Mouse (Mus musculus) heart, embryonic 15.5 days (tissue): ENCODE results near the gene Cacna1d. TPM values are rescaled to one million over a fixed set of nuclear protein-coding genes. Genes with fewer than 3 reads are reported as not detected.

Source experiments
- ATAC-seq: fragments of 200-750 bp; cut with Nextera tagmentation; replicated peaks from 2 replicates; pipeline ENCODE4 v1.8.0; 2017; ENCODE audit warnings: low read depth, moderate TSS enrichment; ENCODE audit not compliant: insufficient number of reproducible peaks, insufficient read depth, low FRiP score
- H3K27ac ChIP-seq: fragments of 300-500 bp; sonication (generic); 2 replicates; pipeline ENCODE4 v1.5.1; 2015; ENCODE audit warnings: mild to moderate bottlenecking, inconsistent platforms
- H3K27me3 ChIP-seq: fragments of 300-500 bp; sonication (generic); 2 replicates; pipeline ENCODE4 v1.6.1; 2015; ENCODE audit warnings: inconsistent platforms
- H3K36me3 ChIP-seq: fragments of 300-500 bp; sonication (generic); 2 replicates; pipeline ENCODE4 v1.6.1; 2015; ENCODE audit warnings: mild to moderate bottlenecking, inconsistent platforms
- H3K4me1 ChIP-seq: fragments of 300-500 bp; sonication (generic); replicated peaks from 2 replicates; pipeline ENCODE4 v1.6.1; 2015; ENCODE audit warnings: inconsistent platforms
- H3K4me2 ChIP-seq: fragments of 300-500 bp; sonication (generic); 2 replicates; pipeline ENCODE4 v1.6.1; 2015; ENCODE audit warnings: inconsistent platforms, mild to moderate bottlenecking, moderate library complexity
- H3K4me3 ChIP-seq: fragments of 300-500 bp; sonication (generic); 2 replicates; pipeline ENCODE4 v1.5.1; 2015; ENCODE audit warnings: mild to moderate bottlenecking, inconsistent platforms
- H3K9ac ChIP-seq: fragments of 300-500 bp; sonication (generic); 2 replicates; pipeline ENCODE4 v1.6.1; 2015; ENCODE audit warnings: mild to moderate bottlenecking, inconsistent platforms
- H3K9me3 ChIP-seq: fragments of 300-500 bp; sonication (generic); replicated peaks from 2 replicates; pipeline ENCODE4 v1.6.1; 2016; ENCODE audit warnings: inconsistent platforms
- WGBS: fragments of 180-500 bp; shearing (Covaris S2); methylation state at CpG from one replicate; pipeline ENCODE4 v1.1.7; 2015; ENCODE audit warnings: mixed read lengths; 5-methylcytosine and 5-hydroxymethylcytosine counted together
- polyA plus RNA-seq: library from polyadenylated mRNA; unstranded; fragments of >200 nt; fragmentation: Nextera tagmentation; extraction: Ambion mirVana; gene quantifications from 2 replicates; pipeline ENCODE4 v1.2.1, GENCODE M21; 2015

Cacna1d gene
- polyA plus RNA-seq, 1 experiment from 2014 or later = 7.2 TPM

DNA sequence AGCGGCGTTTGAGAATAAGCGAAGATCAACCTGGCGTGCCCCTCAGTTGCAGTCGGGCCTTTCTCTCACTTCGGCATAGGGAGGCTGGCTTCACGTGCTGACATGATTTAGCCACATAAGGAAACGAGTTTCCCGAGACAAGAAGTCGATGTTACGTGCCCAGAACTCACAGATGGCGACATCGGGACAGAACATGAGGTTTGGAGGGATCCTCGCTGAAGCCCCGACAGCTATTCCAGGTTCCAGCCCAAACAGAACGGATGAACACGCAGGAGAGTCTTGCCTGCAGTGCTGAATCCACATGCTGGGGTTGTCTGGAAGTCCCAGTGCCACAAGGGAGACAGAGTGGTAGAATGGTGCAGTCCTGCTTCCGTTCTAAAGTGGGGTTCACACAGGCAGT is 452.8 kb downstream of the Cacna1d start:
- Histone ChIP-seq H3K4me2 (no peak overlapping the region), H3K36me3 (no peaks in the 10 kb centered on the region), H3K27me3 (no peaks in the 10 kb centered on the region), H3K9ac (no peak overlapping the region), H3K27ac (no peak overlapping the region), H3K9me3 (no peaks in the 10 kb centered on the region), H3K4me3 (no peak overlapping the region), H3K4me1 (no peaks in the 10 kb centered on the region)
- 89% methylated on average over 18 of the region's 18 CpGs for WGBS
- no peak for ATAC-seq

DNA sequence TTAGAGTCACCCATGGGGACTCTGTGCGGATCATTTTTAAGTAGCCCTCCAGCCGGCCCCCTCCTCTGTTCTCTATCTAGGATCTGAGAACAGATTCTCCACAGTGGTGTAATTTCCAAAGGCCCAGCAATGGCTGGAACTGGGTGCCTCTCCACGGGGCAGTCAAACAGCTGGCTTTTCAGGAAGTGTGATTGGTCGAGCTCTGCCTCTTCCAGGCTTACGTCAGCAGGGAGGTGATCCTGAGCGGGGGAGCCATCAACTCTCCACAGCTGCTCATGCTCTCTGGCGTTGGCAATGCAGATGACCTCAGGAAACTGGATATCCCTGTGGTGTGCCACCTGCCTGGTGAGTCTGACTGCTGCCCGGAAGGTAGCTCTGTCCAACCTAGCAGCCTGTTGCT is 457.9 kb downstream of the Cacna1d start:
- no peaks in the 10 kb centered on the region for H3K9me3 ChIP-seq
- no peak for ATAC-seq
- H3K4me2 ChIP-seq = no peak overlapping the region
- H3K4me1 ChIP-seq = no peaks in the 10 kb centered on the region
- H3K4me3 ChIP-seq = no peak overlapping the region
- H3K27ac ChIP-seq = no peak overlapping the region
- H3K9ac ChIP-seq = no peak overlapping the region
- WGBS = 61% methylated on average over 8 of the region's 8 CpGs
- no peaks in the 10 kb centered on the region for H3K27me3 ChIP-seq
- no peaks in the 10 kb centered on the region for H3K36me3 ChIP-seq

DNA sequence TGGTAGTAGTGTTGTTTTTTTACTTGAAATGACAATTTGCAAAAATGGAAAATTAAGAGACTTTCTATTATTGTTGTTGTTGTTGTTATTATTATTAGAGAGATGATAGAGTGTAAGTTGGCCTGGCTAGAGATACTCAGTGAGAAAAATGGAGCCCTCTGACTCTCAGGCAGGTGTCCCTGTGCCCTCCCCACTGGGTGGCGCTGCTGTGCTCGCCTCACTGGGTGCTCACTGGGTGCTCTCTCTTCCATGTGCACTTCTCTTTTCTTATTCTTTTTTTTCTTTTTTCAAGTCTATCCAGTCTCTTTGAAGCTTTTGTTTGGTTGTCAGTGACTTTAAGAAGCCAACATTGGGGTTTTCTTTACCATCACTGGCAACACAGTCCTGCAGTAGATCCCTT is 463.9 kb downstream of the Cacna1d start:
- WGBS = 44% methylated on average over 2 of the region's 2 CpGs
- H3K36me3 ChIP-seq = no peaks in the 10 kb centered on the region

DNA sequence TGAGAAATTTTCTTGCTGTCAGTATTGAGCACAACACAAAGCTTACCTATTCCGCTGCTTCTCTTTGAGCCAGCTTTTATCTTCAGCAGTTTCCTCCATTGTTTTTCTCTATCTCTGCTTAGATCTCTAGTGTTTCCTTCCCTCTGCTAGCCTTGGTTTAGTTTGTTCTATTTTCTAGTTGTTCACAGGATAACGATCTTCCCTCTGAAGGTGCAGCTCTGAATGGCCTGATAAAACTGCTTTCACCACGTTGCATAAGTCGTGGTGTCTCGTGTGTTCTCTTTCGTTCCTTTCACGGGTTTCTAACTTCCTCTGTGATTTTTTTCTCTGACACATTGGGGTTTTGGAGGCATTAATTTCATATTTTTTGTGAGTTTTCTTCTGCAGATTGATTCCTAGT is 466.9 kb downstream of the Cacna1d start:
- Histone ChIP-seq H3K4me1 (no peaks in the 10 kb centered on the region), H3K4me3 (no peak overlapping the region), H3K27ac (no peak overlapping the region), H3K27me3 (no peaks in the 10 kb centered on the region), H3K36me3 (no peaks in the 10 kb centered on the region), H3K4me2 (no peak overlapping the region), H3K9ac (no peak overlapping the region), H3K9me3 (no peaks in the 10 kb centered on the region)
- ATAC-seq = no peak
- WGBS = 36% methylated on average over 7 of the region's 7 CpGs

More for the DNA sequence above, 463.9 kb downstream of the Cacna1d start:
- ATAC-seq = no peak
- H3K27me3 ChIP-seq = no peaks in the 10 kb centered on the region
- H3K9ac ChIP-seq = no peak overlapping the region
- no peaks in the 10 kb centered on the region for H3K9me3 ChIP-seq
- H3K27ac ChIP-seq = no peak overlapping the region
- H3K4me1 ChIP-seq = no peaks in the 10 kb centered on the region
- no peak overlapping the region for H3K4me3 ChIP-seq
- H3K4me2 ChIP-seq = no peak overlapping the region

DNA sequence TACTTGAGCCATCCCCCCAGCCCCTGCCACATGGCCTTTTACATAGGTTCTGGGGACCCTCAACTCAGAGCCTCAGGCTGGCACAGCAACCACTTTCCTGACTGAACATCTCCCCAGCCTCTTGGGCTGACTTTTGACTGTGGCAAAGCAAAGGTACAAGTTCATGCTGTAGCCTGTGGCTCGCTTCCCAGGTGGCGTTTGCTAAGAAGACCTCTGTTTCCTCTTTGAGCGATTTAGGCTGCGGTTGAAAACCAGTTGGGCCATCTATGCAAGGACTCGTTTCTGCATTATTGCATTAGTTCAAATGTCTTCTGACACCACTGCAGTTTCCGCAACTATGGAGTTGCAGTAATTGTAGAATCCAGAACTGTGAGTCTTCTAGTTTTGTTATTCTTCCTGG is 468.8 kb downstream of the Cacna1d start:
- no peaks in the 10 kb centered on the region for H3K4me1 ChIP-seq
- WGBS = 83% methylated on average over 6 of the region's 6 CpGs
- no peak for ATAC-seq

DNA sequence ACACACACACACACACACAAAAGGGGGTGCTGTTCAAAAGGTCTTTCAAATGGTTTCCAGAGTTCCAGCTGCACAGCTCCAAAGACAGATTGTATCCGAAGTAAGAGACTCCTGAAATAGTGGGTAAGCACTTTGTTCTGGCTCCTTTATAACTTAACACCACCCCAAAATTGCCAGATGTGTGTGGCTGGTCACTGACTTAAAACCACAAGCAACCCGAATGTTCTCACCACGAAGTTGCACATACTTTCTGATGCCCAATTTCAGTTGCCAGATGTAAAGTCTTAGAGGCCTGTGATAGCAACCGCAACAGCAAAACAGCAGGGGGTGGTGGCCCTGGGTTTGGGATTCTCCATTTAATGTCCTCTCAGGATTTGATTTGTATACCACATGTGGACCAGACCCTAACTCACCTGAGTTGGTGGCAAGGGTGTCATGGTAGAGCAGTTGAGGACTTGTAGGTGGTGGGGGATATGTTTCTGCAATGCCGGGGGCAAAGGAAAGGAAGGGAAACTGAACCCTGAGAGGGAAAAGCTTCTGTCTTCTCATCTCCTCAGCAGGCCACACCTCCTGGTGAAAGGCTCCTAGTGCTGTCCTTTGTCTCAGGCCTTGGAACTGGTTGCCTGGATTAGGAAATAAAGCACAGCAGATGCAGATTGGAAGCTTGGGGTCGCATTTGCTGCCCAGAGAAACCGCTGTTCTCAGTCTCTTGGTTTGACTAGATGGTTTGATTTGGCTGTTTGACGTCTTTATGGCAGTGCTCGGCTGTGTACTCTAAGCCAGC is 471.3 kb downstream of the Cacna1d start:
- WGBS = 59% methylated on average over 9 of the region's 9 CpGs
- no peak overlapping the region for H3K27ac ChIP-seq
- ATAC-seq = no peak

More for the DNA sequence above, 468.8 kb downstream of the Cacna1d start:
- no peak overlapping the region for H3K4me3 ChIP-seq
- no peak overlapping the region for H3K4me2 ChIP-seq
- no peaks in the 10 kb centered on the region for H3K27me3 ChIP-seq
- no peaks in the 10 kb centered on the region for H3K36me3 ChIP-seq
- no peak overlapping the region for H3K27ac ChIP-seq
- H3K9me3 ChIP-seq = no peaks in the 10 kb centered on the region
- H3K9ac ChIP-seq = no peak overlapping the region

DNA sequence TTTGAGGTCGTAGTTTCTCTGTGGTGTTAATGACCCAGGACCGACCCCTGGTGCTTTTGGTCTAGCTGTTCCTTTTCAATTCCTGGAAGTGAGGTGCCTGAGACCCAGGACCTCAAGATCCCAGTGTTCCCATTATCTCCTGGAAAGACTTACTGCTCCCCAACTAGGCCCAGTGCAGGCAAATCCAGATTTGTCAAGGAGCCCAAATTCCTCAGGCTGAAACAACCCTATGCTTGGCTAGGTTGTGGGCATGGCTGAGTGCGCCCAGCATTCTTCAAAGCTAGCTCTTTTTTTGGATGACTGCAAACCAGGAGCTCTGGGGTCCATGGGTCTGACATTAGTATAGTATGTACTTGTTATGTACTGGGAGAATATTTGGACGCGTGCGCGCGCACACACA is 471.9 kb downstream of the Cacna1d start:
- Histone ChIP-seq H3K9ac (no peak overlapping the region), H3K4me1 (no peaks in the 10 kb centered on the region), H3K36me3 (no peaks in the 10 kb centered on the region), H3K27me3 (no peaks in the 10 kb centered on the region), H3K4me2 (no peak overlapping the region), H3K4me3 (no peak overlapping the region), H3K9me3 (no peaks in the 10 kb centered on the region), H3K27ac (no peak overlapping the region)
- no peak for ATAC-seq
- WGBS = 85% methylated on average over 8 of the region's 8 CpGs

More for the DNA sequence above, 471.3 kb downstream of the Cacna1d start:
- no peaks in the 10 kb centered on the region for H3K36me3 ChIP-seq
- no peak overlapping the region for H3K4me3 ChIP-seq
- no peaks in the 10 kb centered on the region for H3K9me3 ChIP-seq
- H3K4me2 ChIP-seq = no peak overlapping the region
- H3K4me1 ChIP-seq = no peaks in the 10 kb centered on the region
- H3K9ac ChIP-seq = no peak overlapping the region
- no peaks in the 10 kb centered on the region for H3K27me3 ChIP-seq

DNA sequence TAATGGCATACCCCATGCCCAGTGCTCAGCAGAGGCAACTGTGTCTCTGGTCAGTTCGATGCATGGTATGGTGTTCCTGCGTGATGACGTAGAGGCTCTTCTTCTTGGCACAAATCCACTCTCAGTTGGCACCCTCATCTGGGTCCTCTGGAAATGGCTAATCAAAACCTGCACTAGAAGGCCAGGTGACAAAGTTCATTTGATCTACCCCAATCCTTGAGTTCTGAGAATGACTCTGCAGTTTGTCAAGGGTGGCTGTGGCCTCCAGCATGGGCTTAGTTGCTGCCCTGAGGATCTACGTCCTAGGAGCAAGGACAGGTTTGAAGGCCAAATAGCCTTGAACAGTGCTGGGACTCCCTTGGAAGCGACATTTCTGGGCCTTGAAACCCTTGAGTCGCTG is 472.4 kb downstream of the Cacna1d start:
- no peak for ATAC-seq
- WGBS = 90% methylated on average over 6 of the region's 6 CpGs
- no peaks in the 10 kb centered on the region for H3K4me1 ChIP-seq

DNA sequence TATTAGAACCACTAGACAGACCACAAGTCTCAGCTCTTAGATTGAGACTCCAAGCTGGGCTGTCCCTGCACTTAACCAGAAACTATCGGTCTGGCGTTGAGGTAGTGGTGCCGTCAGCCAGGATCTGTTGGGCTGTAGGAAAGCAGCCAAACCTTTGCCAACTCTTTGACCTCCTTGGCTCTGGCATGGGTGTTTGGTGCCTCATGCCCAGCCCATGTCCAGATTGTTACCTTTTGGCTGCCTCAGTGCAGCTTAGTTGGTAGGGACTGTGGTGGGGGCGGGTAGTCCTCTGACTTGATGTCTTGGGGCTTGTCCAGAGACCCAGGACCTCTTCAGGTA is 472.8 kb downstream of the Cacna1d start:
- no peaks in the 10 kb centered on the region for H3K4me1 ChIP-seq
- no peaks in the 10 kb centered on the region for H3K27me3 ChIP-seq
- H3K4me3 ChIP-seq = no peak overlapping the region
- no peak overlapping the region for H3K9ac ChIP-seq
- H3K36me3 ChIP-seq = no peaks in the 10 kb centered on the region
- H3K27ac ChIP-seq = no peak overlapping the region
- H3K9me3 ChIP-seq = no peaks in the 10 kb centered on the region
- ATAC-seq = no peak
- no peak overlapping the region for H3K4me2 ChIP-seq
- WGBS = 84% methylated on average over 4 of the region's 4 CpGs

More for the DNA sequence above, 472.4 kb downstream of the Cacna1d start:
- Histone ChIP-seq H3K9ac (no peak overlapping the region), H3K4me3 (no peak overlapping the region), H3K4me2 (no peak overlapping the region), H3K36me3 (no peaks in the 10 kb centered on the region), H3K9me3 (no peaks in the 10 kb centered on the region), H3K27me3 (no peaks in the 10 kb centered on the region), H3K27ac (no peak overlapping the region)

DNA sequence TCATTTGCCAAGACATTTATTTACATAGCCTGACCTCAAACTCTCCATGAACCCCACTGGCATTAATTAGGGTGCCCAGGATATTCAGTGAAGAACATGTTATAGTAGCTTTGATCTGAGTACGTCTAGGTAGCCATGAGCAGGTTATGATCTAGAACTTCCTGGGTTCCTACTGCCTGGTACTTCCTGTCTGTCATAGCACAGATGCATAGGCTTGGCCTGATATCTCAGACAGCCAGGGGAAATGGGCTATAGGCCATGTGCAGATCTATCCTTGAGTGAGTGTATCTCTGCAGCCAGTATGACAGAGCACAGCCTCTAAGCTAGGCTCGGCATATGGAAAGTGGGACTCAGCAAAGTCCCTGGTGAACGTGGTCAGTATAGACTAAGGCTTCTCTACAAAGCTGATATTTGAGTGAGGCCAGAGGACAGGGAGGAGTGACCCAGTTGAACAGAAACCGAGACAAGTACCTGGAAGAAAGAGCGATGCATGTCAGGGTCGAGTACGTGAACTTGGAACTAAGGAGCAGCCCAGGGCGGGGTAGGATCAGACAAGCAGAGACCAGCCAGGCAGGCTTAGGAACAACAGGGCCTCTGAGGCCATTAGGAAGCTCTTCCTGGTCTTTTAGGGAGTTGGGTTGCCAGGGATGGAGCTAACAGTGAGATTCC is 473.3 kb downstream of the Cacna1d start:
- ATAC-seq = no peak
- no peaks in the 10 kb centered on the region for H3K27me3 ChIP-seq
- no peak overlapping the region for H3K4me3 ChIP-seq
- no peaks in the 10 kb centered on the region for H3K36me3 ChIP-seq
- no peak overlapping the region for H3K27ac ChIP-seq
- 88% methylated on average over 8 of the region's 8 CpGs for WGBS
- H3K9ac ChIP-seq = no peak overlapping the region
- H3K4me1 ChIP-seq = no peaks in the 10 kb centered on the region
- H3K9me3 ChIP-seq = no peaks in the 10 kb centered on the region
- H3K4me2 ChIP-seq = no peak overlapping the region

DNA sequence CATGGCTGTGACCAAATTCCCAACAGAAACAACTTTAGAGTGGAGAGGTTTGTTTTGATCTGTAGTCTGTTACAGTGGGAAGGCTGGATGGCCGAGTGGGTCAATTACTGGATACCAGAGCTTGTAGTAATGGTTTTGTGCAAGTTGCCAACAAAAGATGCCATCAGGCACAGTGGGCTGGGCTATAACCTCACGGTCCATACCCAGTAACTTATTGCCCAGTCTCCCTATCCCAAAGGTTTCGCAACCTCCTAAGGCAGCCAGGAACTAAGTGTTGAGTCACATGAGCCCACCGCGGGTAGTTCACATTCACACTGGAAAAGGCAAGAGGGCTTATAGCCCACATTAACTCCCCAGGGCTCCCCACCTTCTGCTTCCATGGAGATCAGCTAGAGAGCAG is 474.6 kb downstream of the Cacna1d start:
- Histone ChIP-seq H3K27ac (no peak overlapping the region), H3K4me2 (no peak overlapping the region), H3K4me3 (no peak overlapping the region), H3K36me3 (no peaks in the 10 kb centered on the region), H3K4me1 (no peaks in the 10 kb centered on the region), H3K9me3 (no peaks in the 10 kb centered on the region), H3K9ac (no peak overlapping the region), H3K27me3 (no peaks in the 10 kb centered on the region)
- no peak for ATAC-seq
- 78% methylated on average over 5 of the region's 5 CpGs for WGBS

DNA sequence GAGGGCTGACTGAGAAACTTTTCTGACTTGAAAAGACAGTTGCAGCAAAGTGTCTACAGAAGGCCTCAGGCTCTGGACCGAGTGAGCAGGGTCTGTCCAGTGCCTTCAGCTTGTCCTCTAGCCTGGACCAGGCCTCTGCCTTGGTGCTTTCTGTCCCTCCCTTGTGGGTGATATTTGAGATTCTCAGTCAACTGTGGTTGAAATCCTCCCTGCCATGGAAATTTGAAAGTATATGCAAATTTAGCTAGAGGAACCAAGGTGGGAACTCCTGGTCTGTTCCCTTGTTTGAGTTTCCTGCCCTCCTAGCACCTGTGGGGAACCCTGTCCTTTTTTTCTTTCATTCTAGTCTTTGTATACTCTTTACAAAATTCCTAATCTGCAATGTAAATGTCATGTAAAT is 476.2 kb downstream of the Cacna1d start:
- no peaks in the 10 kb centered on the region for H3K9me3 ChIP-seq
- H3K36me3 ChIP-seq = no peaks in the 10 kb centered on the region
- H3K4me2 ChIP-seq = peak overlapping the region; percentile 6; the same call in 1 of the 2 replicates
- ATAC-seq = no peak
- peak overlapping the region; percentile 7; the same call in 1 of the 2 replicates for H3K27ac ChIP-seq
- peaks cover 8% of the 10 kb centered on the region for H3K27me3 ChIP-seq
- no peak overlapping the region for H3K9ac ChIP-seq
- peaks cover 5% of the 10 kb centered on the region; the same call in 1 of the 2 replicates for H3K4me1 ChIP-seq
- H3K4me3 ChIP-seq = no peak overlapping the region
- 50% methylated on average over 1 of the region's 1 CpGs for WGBS
